Mouse (Mus musculus): Measurements from ENCODE around the gene Gm5039. TPM values are rescaled to one million over a fixed set of nuclear protein-coding genes. Genes with fewer than 3 reads are reported as not detected.

Gene Gm5039
- total and polyA plus RNA-seq, 2 experiments from 2014 or later = not detected

Other genes with a start within 250 kb of the Gm5039 start
- gene Gm16368, start 240.3 kb downstream of the Gm5039 start, total RNA-seq (2014; rRNA removed) = not detected in 2 replicates
- gene Gm16368, start 240.3 kb downstream of the Gm5039 start, polyA plus RNA-seq (2015; fragmentation: Nextera tagmentation; extraction: Ambion mirVana) = not detected in 2 replicates
- gene Gm10436, start 141.9 kb downstream of the Gm5039 start, total RNA-seq (2014; rRNA removed) = not detected in 2 replicates
- not detected in 2 replicates for gene Gm10436, start 141.9 kb downstream of the Gm5039 start, polyA plus RNA-seq (2015; fragmentation: Nextera tagmentation; extraction: Ambion mirVana)
- not detected in 2 replicates for gene Gm8332, start 73.9 kb downstream of the Gm5039 start, total RNA-seq (2014; rRNA removed)
- not detected in 2 replicates for gene Gm8332, start 73.9 kb downstream of the Gm5039 start, polyA plus RNA-seq (2015; fragmentation: Nextera tagmentation; extraction: Ambion mirVana)
- not detected in 2 replicates for gene Gm5662, start 49.5 kb downstream of the Gm5039 start, total RNA-seq (2014; rRNA removed)
- not detected in 2 replicates for gene Gm5662, start 49.5 kb downstream of the Gm5039 start, polyA plus RNA-seq (2015; fragmentation: Nextera tagmentation; extraction: Ambion mirVana)
- gene Adck1, start 36.5 kb upstream of the Gm5039 start, total RNA-seq (2014; rRNA removed) = 40.5 and 41.4 TPM in 2 replicates
- 39.6 and 43.9 TPM in 2 replicates for gene Adck1, start 36.5 kb upstream of the Gm5039 start, polyA plus RNA-seq (2015; fragmentation: Nextera tagmentation; extraction: Ambion mirVana)

Data from forebrain, postnatal 0 days (tissue).